Mouse (Mus musculus): Measurements from ENCODE around the gene Rps3. TPM values are rescaled to one million over a fixed set of nuclear protein-coding genes. Genes with fewer than 3 reads are reported as not detected.
"Not testable (repeated sequence)": the region's sequence is repeated elsewhere in the genome, so short reads cannot be mapped to it uniquely, and the experiment has no call there.

Rps3 gene
- polyA plus RNA-seq, 1 experiment from 2014 or later = 876 TPM

- Histone ChIP-seq H3K27ac (replicated peaks; ENCODE audit: low read depth, low read length) (no peak overlapping the region), H3K4me2 (ENCODE audit: low read depth, low read length) (no peak overlapping the region), H3K27me3 (replicated peaks; ENCODE audit: control insufficient read depth, insufficient read depth, low read length) (no peaks in the 10 kb centered on the region), H3K36me3 (ENCODE audit: control insufficient read depth, insufficient read depth, low read length) (no peaks in the 10 kb centered on the region), H3K9me3 (ENCODE audit: control insufficient read depth, low read length) (no peaks in the 10 kb centered on the region), H3K9ac (ENCODE audit: low read depth, low read length) (no peak overlapping the region), H3K4me1 (ENCODE audit: control insufficient read depth, insufficient read depth, low read length) (no peaks in the 10 kb centered on the region), H3K4me3 (ENCODE audit: low read depth, low read length) (no peak overlapping the region)
- ATAC-seq (ENCODE audit: low read depth) (no peak), DNase-seq (ENCODE audit: low spot score) (no peak)
- 78% methylated on average over 3 of the region's 3 CpGs for WGBS
Measured at GRCm38 (mm10) chr7:99516814-99517157, 33.2 kb upstream of the Rps3 start.

- WGBS = 81% methylated on average over 9 of the region's 9 CpGs
Measured at GRCm38 (mm10) chr7:99516092-99516813, 32.7 kb upstream of the Rps3 start.

GRCm38 (mm10) chr7:99510087-99510501, 26.6 kb upstream of the Rps3 start:
- Histone ChIP-seq H3K27me3 (replicated peaks; ENCODE audit: control insufficient read depth, insufficient read depth, low read length) (no peaks in the 10 kb centered on the region), H3K4me2 (ENCODE audit: low read depth, low read length) (no peak overlapping the region), H3K27ac (replicated peaks; ENCODE audit: low read depth, low read length) (no peak overlapping the region), H3K9me3 (ENCODE audit: control insufficient read depth, low read length) (no peaks in the 10 kb centered on the region; the same call in 1 of the 2 replicates), H3K4me3 (ENCODE audit: low read depth, low read length) (no peak overlapping the region), H3K4me1 (ENCODE audit: control insufficient read depth, insufficient read depth, low read length) (no peaks in the 10 kb centered on the region), H3K36me3 (ENCODE audit: control insufficient read depth, insufficient read depth, low read length) (no peaks in the 10 kb centered on the region), H3K9ac (ENCODE audit: low read depth, low read length) (no peak overlapping the region)
- DNase-seq (ENCODE audit: low spot score) (peak; percentile 33), ATAC-seq (ENCODE audit: low read depth) (0 out of 2 replicates have a peak, but pooled peaks have one; percentile 37)
- 8% methylated on average over 8 of the region's 8 CpGs for WGBS

More at GRCm38 (mm10) chr7:99516092-99516813, 32.7 kb upstream of the Rps3 start:
- H3K4me3 ChIP-seq (ENCODE audit: low read depth, low read length) = no peak overlapping the region
- DNase-seq (ENCODE audit: low spot score) (no peak), ATAC-seq (ENCODE audit: low read depth) (no peak)
- no peaks in the 10 kb centered on the region for H3K27me3 ChIP-seq (replicated peaks; ENCODE audit: control insufficient read depth, insufficient read depth, low read length)
- H3K27ac ChIP-seq (replicated peaks; ENCODE audit: low read depth, low read length) = no peak overlapping the region
- H3K9ac ChIP-seq (ENCODE audit: low read depth, low read length) = no peak overlapping the region
- H3K36me3 ChIP-seq (ENCODE audit: control insufficient read depth, insufficient read depth, low read length) = no peaks in the 10 kb centered on the region
- H3K9me3 ChIP-seq (ENCODE audit: control insufficient read depth, low read length) = no peaks in the 10 kb centered on the region
- no peaks in the 10 kb centered on the region for H3K4me1 ChIP-seq (ENCODE audit: control insufficient read depth, insufficient read depth, low read length)
- H3K4me2 ChIP-seq (ENCODE audit: low read depth, low read length) = no peak overlapping the region

GRCm38 (mm10) chr7:99508187-99508586, 24.6 kb upstream of the Rps3 start:
- H3K4me3 ChIP-seq (ENCODE audit: low read depth, low read length); H3K4me1 ChIP-seq (ENCODE audit: control insufficient read depth, insufficient read depth, low read length); H3K27me3 ChIP-seq (replicated peaks; ENCODE audit: control insufficient read depth, insufficient read depth, low read length); H3K9ac ChIP-seq (ENCODE audit: low read depth, low read length); DNase-seq (ENCODE audit: low spot score); ATAC-seq (ENCODE audit: low read depth); H3K9me3 ChIP-seq (ENCODE audit: control insufficient read depth, low read length); H3K27ac ChIP-seq (replicated peaks; ENCODE audit: low read depth, low read length); H3K36me3 ChIP-seq (ENCODE audit: control insufficient read depth, insufficient read depth, low read length); H3K4me2 ChIP-seq (ENCODE audit: low read depth, low read length): not testable (repeated sequence)
- WGBS = 20% methylated on average over 2 of the region's 2 CpGs

- Histone ChIP-seq H3K27me3 (replicated peaks; ENCODE audit: control insufficient read depth, insufficient read depth, low read length) (no peaks in the 10 kb centered on the region), H3K4me3 (ENCODE audit: low read depth, low read length) (no peak overlapping the region), H3K27ac (replicated peaks; ENCODE audit: low read depth, low read length) (no peak overlapping the region), H3K9me3 (ENCODE audit: control insufficient read depth, low read length) (no peaks in the 10 kb centered on the region; the same call in 1 of the 2 replicates), H3K4me2 (ENCODE audit: low read depth, low read length) (no peak overlapping the region), H3K36me3 (ENCODE audit: control insufficient read depth, insufficient read depth, low read length) (no peaks in the 10 kb centered on the region), H3K4me1 (ENCODE audit: control insufficient read depth, insufficient read depth, low read length) (no peaks in the 10 kb centered on the region), H3K9ac (ENCODE audit: low read depth, low read length) (no peak overlapping the region)
- no peak for ATAC-seq (ENCODE audit: low read depth)
- no peak for DNase-seq (ENCODE audit: low spot score)
Measured at GRCm38 (mm10) chr7:99504556-99504955, 21.0 kb upstream of the Rps3 start.

GRCm38 (mm10) chr7:99501148-99501547, 17.6 kb upstream of the Rps3 start:
- no peak for ATAC-seq (ENCODE audit: low read depth)
- Histone ChIP-seq H3K27me3 (replicated peaks; ENCODE audit: control insufficient read depth, insufficient read depth, low read length) (no peaks in the 10 kb centered on the region), H3K9me3 (ENCODE audit: control insufficient read depth, low read length) (no peaks in the 10 kb centered on the region), H3K27ac (replicated peaks; ENCODE audit: low read depth, low read length) (no peak overlapping the region), H3K36me3 (ENCODE audit: control insufficient read depth, insufficient read depth, low read length) (no peaks in the 10 kb centered on the region), H3K9ac (ENCODE audit: low read depth, low read length) (no peak overlapping the region), H3K4me1 (ENCODE audit: control insufficient read depth, insufficient read depth, low read length) (no peaks in the 10 kb centered on the region), H3K4me2 (ENCODE audit: low read depth, low read length) (no peak overlapping the region), H3K4me3 (ENCODE audit: low read depth, low read length) (no peak overlapping the region)
- WGBS = 47% methylated on average over 1 of the region's 1 CpGs
- no peak for DNase-seq (ENCODE audit: low spot score)

- Histone ChIP-seq H3K27ac (replicated peaks; ENCODE audit: low read depth, low read length) (no peak overlapping the region), H3K27me3 (replicated peaks; ENCODE audit: control insufficient read depth, insufficient read depth, low read length) (no peaks in the 10 kb centered on the region), H3K4me1 (ENCODE audit: control insufficient read depth, insufficient read depth, low read length) (no peaks in the 10 kb centered on the region), H3K9me3 (ENCODE audit: control insufficient read depth, low read length) (no peaks in the 10 kb centered on the region), H3K4me3 (ENCODE audit: low read depth, low read length) (no peak overlapping the region), H3K36me3 (ENCODE audit: control insufficient read depth, insufficient read depth, low read length) (no peaks in the 10 kb centered on the region), H3K4me2 (ENCODE audit: low read depth, low read length) (no peak overlapping the region), H3K9ac (ENCODE audit: low read depth, low read length) (no peak overlapping the region)
- WGBS = 36% methylated on average over 5 of the region's 5 CpGs
- no peak for ATAC-seq (ENCODE audit: low read depth)
- no peak for DNase-seq (ENCODE audit: low spot score)
Measured at GRCm38 (mm10) chr7:99500655-99501054, 17.1 kb upstream of the Rps3 start.

- 5% methylated on average over 8 of the region's 8 CpGs for WGBS
- no peak overlapping the region for H3K4me3 ChIP-seq (ENCODE audit: low read depth, low read length)
- H3K9me3 ChIP-seq (ENCODE audit: control insufficient read depth, low read length) = no peaks in the 10 kb centered on the region
- no peak overlapping the region for H3K27ac ChIP-seq (replicated peaks; ENCODE audit: low read depth, low read length)
- ATAC-seq (ENCODE audit: low read depth) = peak; percentile 93
- no peaks in the 10 kb centered on the region for H3K27me3 ChIP-seq (replicated peaks; ENCODE audit: control insufficient read depth, insufficient read depth, low read length)
- DNase-seq (ENCODE audit: low spot score) = peak; percentile 93
- no peak overlapping the region for H3K9ac ChIP-seq (ENCODE audit: low read depth, low read length)
- H3K4me1 ChIP-seq (ENCODE audit: control insufficient read depth, insufficient read depth, low read length) = no peaks in the 10 kb centered on the region
- no peak overlapping the region for H3K4me2 ChIP-seq (ENCODE audit: low read depth, low read length)
- H3K36me3 ChIP-seq (ENCODE audit: control insufficient read depth, insufficient read depth, low read length) = no peaks in the 10 kb centered on the region
Measured at GRCm38 (mm10) chr7:99500201-99500600, 16.7 kb upstream of the Rps3 start.

- Histone ChIP-seq H3K4me3 (ENCODE audit: low read depth, low read length) (no peak overlapping the region), H3K9ac (ENCODE audit: low read depth, low read length) (no peak overlapping the region), H3K9me3 (ENCODE audit: control insufficient read depth, low read length) (no peaks in the 10 kb centered on the region), H3K4me1 (ENCODE audit: control insufficient read depth, insufficient read depth, low read length) (no peaks in the 10 kb centered on the region), H3K4me2 (ENCODE audit: low read depth, low read length) (no peak overlapping the region), H3K27ac (replicated peaks; ENCODE audit: low read depth, low read length) (no peak overlapping the region), H3K36me3 (ENCODE audit: control insufficient read depth, insufficient read depth, low read length) (no peaks in the 10 kb centered on the region), H3K27me3 (replicated peaks; ENCODE audit: control insufficient read depth, insufficient read depth, low read length) (no peaks in the 10 kb centered on the region)
- ATAC-seq (ENCODE audit: low read depth) = no peak
- 49% methylated on average over 1 of the region's 1 CpGs for WGBS
- DNase-seq (ENCODE audit: low spot score) = no peak
Measured at GRCm38 (mm10) chr7:99499128-99499527, 15.6 kb upstream of the Rps3 start.

Data from embryonic facial prominence, embryonic 14.5 days (tissue).